Mouse (Mus musculus) megakaryocyte, embryonic 14.5 days (primary cell): ENCODE data around the gene Tpgs1. TPM values are rescaled to one million over a fixed set of nuclear protein-coding genes. Genes with fewer than 3 reads are reported as not detected.
A peak's percentile ranks its signal among the peaks of the same experiment; 100 is the strongest.

Experiments used
- H3K27me3 ChIP-seq: replicated peaks from 2 replicates; pipeline ENCODE3; 2012; ENCODE audit warnings: inconsistent platforms
- H3K36me3 ChIP-seq: replicated peaks from 2 replicates; pipeline ENCODE3; 2012; ENCODE audit warnings: low read length, inconsistent platforms, mixed read lengths
- H3K4me1 ChIP-seq: 2 replicates; pipeline ENCODE4 v1.6.1; 2012; ENCODE audit warnings: inconsistent platforms
- H3K4me3 ChIP-seq: replicated peaks from 2 replicates; pipeline ENCODE3; 2012; ENCODE audit warnings: moderate library complexity, mild to moderate bottlenecking, inconsistent platforms
- H3K9me3 ChIP-seq: 2 replicates; pipeline ENCODE4 v1.6.1; 2012; ENCODE audit warnings: inconsistent platforms
- FLI1 ChIP-seq: IDR thresholded peaks from 2 replicates; pipeline ENCODE4 v1.6.1; 2012; ENCODE audit warnings: low read length, inconsistent platforms, mixed read lengths
- GATA1 ChIP-seq: IDR thresholded peaks from 3 replicates; pipeline ENCODE4 v1.6.1; 2012; ENCODE audit warnings: mixed read lengths, low read length, inconsistent platforms, borderline replicate concordance
- polyA plus RNA-seq: library from polyadenylated mRNA; stranded (reverse); fragments of >175 nt; gene quantifications from 2 replicates; pipeline ENCODE4 v1.2.3, GENCODE M21; 2012; ENCODE audit warnings: low replicate concordance; ENCODE audit not compliant: insufficient read depth

The Tpgs1 gene
- polyA plus RNA-seq, 1 experiment, result 209 TPM

DNA sequence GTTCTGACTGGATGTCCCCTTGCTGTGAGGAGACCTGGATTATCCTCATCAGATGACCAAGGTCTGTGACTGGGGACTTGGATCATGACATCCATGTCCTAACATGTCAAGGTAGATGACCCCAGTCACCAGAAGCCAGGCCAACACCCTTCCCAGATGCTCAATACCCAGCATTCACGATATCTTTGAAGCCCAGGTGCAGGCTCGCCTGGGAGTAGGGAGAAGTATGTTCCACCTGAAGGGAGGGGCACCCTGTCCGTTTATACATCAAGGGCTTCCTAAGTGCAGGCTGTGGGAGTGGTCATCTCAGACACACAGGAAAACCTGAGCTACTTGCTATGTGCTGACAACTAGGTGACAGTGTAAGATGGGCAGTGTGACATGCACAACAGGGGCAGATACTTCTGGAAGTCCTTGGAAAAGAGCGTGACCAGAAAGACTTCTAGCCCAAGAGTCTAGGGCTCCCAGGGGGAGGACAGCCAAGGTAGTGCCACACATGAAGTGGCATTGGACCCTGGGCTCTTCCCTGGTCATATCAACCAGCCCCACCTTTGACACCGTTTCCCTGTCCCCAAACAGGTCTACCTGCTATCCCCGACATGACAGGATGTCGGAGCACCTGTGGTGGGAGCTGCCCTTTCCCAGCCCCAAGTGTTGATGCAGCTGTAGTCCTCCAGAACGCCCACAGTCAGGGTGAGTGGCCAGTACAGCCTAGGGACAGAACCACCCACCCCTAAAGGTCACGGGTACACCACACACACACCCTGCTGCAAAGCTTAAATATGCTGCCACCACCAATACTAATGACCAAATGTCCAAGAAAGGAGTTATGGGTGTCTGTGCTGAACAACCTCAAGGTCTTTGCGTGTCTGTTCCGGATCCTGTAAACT is 11.7 kb downstream of the Tpgs1 start:
- peak overlapping the region; percentile 99 for H3K4me3 ChIP-seq
- H3K9me3 ChIP-seq, result peaks cover 11% of the 10 kb centered on the region
- peaks cover 41% of the 10 kb centered on the region for H3K4me1 ChIP-seq
- TF ChIP-seq GATA1, result no peak
- H3K36me3 ChIP-seq, result peaks cover 39% of the 10 kb centered on the region
- H3K27me3 ChIP-seq, result no peaks in the 10 kb centered on the region

DNA sequence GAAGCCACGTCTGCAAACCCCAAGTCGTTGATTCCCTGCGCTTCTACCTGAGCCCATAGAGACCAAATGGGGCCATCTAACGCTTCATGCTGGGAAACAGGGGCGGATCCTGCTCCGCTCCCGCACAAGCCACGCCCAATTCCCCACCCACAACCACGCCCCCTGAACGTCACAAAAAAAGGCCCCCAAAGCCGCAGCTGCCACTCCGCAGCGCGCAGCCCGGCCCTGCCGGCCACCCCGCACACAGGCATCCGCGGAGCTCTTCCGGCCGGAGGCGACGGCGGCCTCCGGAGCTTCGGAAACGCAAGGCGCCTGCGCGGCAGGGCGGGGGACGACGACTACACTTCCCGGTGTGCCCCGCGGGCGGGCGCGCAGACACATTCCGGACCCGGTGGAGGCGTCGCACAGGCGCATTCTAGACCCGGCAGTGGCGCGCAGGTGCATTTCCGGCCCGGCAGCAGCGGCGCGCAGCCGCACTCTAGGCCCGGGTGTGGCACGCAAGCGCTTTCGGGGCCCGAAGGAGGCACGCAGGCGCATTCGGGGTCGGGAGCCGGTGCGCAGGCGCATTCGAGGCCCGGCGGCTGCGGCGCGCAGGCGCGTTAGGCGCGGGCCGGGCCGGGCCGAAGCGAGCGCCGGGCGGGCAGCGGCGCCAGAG is 12.5 kb downstream of the Tpgs1 start, which contains the start of gene Cdc34:
Gene Cdc34 (plus strand): TSS at position 605 of the 655 bp plus-strand sequence.
- Histone ChIP-seq H3K36me3 (peaks cover 39% of the 10 kb centered on the region), H3K4me3 (peak within 1 kb of the TSS; percentile 99), H3K27me3 (no peaks in the 10 kb centered on the region), H3K9me3 (peaks cover 11% of the 10 kb centered on the region), H3K4me1 (peaks cover 49% of the 10 kb centered on the region)
- TF ChIP-seq GATA1 (no peak), FLI1 (peak; percentile 71; the same call in 1 of the 2 replicates)

DNA sequence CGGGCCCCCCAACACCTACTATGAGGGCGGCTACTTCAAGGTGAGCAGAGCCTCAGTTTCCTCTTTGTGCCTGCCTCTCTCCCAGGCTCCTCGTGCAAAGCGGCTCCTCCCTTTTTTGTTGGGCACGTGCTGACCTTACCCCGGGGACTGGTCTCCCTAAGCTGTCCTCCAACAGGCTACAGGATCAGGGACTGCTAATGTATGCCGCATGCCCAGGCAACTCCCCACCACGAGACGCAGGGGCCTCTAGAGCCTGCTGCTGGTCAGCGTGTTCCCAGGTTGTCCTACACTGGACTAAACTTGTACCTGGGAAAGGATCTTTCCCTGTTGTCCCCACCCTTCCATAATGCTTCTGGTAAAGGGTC is 13.4 kb downstream of the Tpgs1 start:
- Histone ChIP-seq H3K36me3 (peaks cover 47% of the 10 kb centered on the region), H3K4me1 (peaks cover 56% of the 10 kb centered on the region), H3K9me3 (peaks cover 11% of the 10 kb centered on the region), H3K4me3 (peak overlapping the region; percentile 99), H3K27me3 (no peaks in the 10 kb centered on the region)
- TF ChIP-seq GATA1, result no peak
- no peak for TF ChIP-seq FLI1

DNA sequence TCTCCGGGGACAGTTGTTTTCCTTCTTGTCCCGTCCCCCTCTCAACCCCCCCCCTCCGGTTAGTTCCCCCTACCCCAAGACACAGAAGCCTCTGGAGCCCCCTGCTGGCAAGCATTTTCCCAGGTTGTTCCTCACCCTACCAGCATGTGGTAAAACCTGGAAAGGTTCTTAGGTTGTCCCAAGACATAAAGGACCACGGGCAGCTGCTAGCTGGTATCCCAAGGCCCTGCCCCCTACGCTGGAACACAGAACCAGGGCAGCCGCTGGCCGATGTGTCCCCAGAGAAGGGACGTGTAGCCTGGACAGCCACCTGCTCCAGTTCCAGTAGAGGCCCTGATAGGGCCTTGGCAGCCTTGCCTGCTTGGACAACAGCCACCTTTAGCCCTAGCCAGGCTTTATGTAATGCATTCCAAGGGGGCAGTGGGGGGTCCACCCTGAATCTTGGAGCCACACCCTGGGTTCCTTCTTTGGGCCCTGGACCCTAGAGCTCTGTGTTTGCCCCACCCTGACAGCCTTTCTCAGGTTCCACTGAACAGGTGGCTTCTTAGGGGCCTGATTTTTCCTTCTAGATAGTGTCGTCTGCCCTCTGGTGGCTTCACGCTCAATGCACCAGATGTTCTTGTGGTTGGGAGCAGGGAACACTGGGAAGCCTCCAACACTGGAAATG is 13.9 kb downstream of the Tpgs1 start:
- Histone ChIP-seq H3K4me1 (peaks cover 61% of the 10 kb centered on the region), H3K27me3 (no peaks in the 10 kb centered on the region), H3K4me3 (peak overlapping the region; percentile 99), H3K36me3 (peaks cover 52% of the 10 kb centered on the region), H3K9me3 (peaks cover 11% of the 10 kb centered on the region)
- no peak for TF ChIP-seq GATA1
- TF ChIP-seq FLI1, result no peak

GRCm38 (mm10) chr10:79683726-79684640 is 14.8 kb downstream of the Tpgs1 start:
- peaks cover 70% of the 10 kb centered on the region for H3K4me1 ChIP-seq
- H3K4me3 ChIP-seq, result peak overlapping the region; percentile 99
- H3K36me3 ChIP-seq, result peaks cover 59% of the 10 kb centered on the region

GRCm38 (mm10) chr10:79684770-79685600 is 15.8 kb downstream of the Tpgs1 start:
- TF ChIP-seq GATA1 (no peak), FLI1 (no peak)
- Histone ChIP-seq H3K9me3 (no peaks in the 10 kb centered on the region), H3K36me3 (peaks cover 68% of the 10 kb centered on the region), H3K27me3 (no peaks in the 10 kb centered on the region), H3K4me1 (peaks cover 76% of the 10 kb centered on the region), H3K4me3 (peak overlapping the region; percentile 99)

More at GRCm38 (mm10) chr10:79683726-79684640, 14.8 kb downstream of the Tpgs1 start:
- TF ChIP-seq GATA1 (no peak), FLI1 (no peak)
- H3K27me3 ChIP-seq, result no peaks in the 10 kb centered on the region
- H3K9me3 ChIP-seq, result peaks cover 2% of the 10 kb centered on the region

- H3K4me1 ChIP-seq, result peaks cover 68% of the 10 kb centered on the region
- H3K9me3 ChIP-seq, result no peaks in the 10 kb centered on the region
- TF ChIP-seq GATA1, result no peak
- TF ChIP-seq FLI1, result no peak
- H3K27me3 ChIP-seq, result no peaks in the 10 kb centered on the region
- H3K36me3 ChIP-seq, result peaks cover 72% of the 10 kb centered on the region
- no peak overlapping the region for H3K4me3 ChIP-seq
Observed at GRCm38 (mm10) chr10:79686219-79686618, 17.1 kb downstream of the Tpgs1 start.

GRCm38 (mm10) chr10:79686691-79687090 is 17.5 kb downstream of the Tpgs1 start:
- peaks cover 65% of the 10 kb centered on the region for H3K4me1 ChIP-seq
- peaks cover 73% of the 10 kb centered on the region for H3K36me3 ChIP-seq
- TF ChIP-seq FLI1, result no peak
- TF ChIP-seq GATA1, result no peak
- H3K4me3 ChIP-seq, result no peak overlapping the region
- no peaks in the 10 kb centered on the region for H3K27me3 ChIP-seq
- no peaks in the 10 kb centered on the region for H3K9me3 ChIP-seq
